Mouse (Mus musculus) liver, embryonic 13.5 days (tissue): ENCODE data around the gene Cdkl5. TPM values are rescaled to one million over a fixed set of nuclear protein-coding genes. Genes with fewer than 3 reads are reported as not detected.

ENCODE experiments used
- ATAC-seq: fragments of 200-750 bp; cut with Nextera tagmentation; 2 replicates; pipeline ENCODE4 v1.8.0; 2017; ENCODE audit warnings: low read depth, mild to moderate bottlenecking, moderate number of reproducible peaks, moderate library complexity
- DNase-seq: peaks from one replicate; pipeline ENCODE4 v3.0.0; 2022
- H3K27ac ChIP-seq: fragments of 300-500 bp; sonication (generic); 2 replicates; pipeline ENCODE4 v1.5.1; 2015; ENCODE audit warnings: moderate library complexity, mild to moderate bottlenecking, inconsistent platforms
- H3K27me3 ChIP-seq: fragments of 300-500 bp; sonication (generic); 2 replicates; pipeline ENCODE4 v1.6.1; 2015; ENCODE audit warnings: mild to moderate bottlenecking, inconsistent platforms
- H3K36me3 ChIP-seq: fragments of 300-500 bp; sonication (generic); 2 replicates; pipeline ENCODE4 v1.6.1; 2015; ENCODE audit warnings: mild to moderate bottlenecking, inconsistent platforms
- H3K4me1 ChIP-seq: fragments of 300-500 bp; sonication (generic); replicated peaks from 2 replicates; pipeline ENCODE4 v1.6.1; 2015; ENCODE audit warnings: inconsistent platforms
- H3K4me2 ChIP-seq: fragments of 300-500 bp; sonication (generic); 2 replicates; pipeline ENCODE4 v1.6.1; 2015; ENCODE audit warnings: inconsistent platforms, mild to moderate bottlenecking, moderate library complexity
- H3K4me3 ChIP-seq: fragments of 300-500 bp; sonication (generic); replicated peaks from 2 replicates; pipeline ENCODE4 v1.5.1; 2015; ENCODE audit warnings: mild to moderate bottlenecking, inconsistent platforms
- H3K9ac ChIP-seq: fragments of 300-500 bp; sonication (generic); 2 replicates; pipeline ENCODE4 v1.6.1; 2015; ENCODE audit warnings: mild to moderate bottlenecking, inconsistent platforms
- H3K9me3 ChIP-seq: fragments of 300-500 bp; sonication (generic); replicated peaks from 2 replicates; pipeline ENCODE4 v1.6.1; 2016; ENCODE audit warnings: inconsistent platforms
- WGBS: fragments of 180-500 bp; shearing (Covaris S2); methylation state at CpG from one replicate; pipeline ENCODE4 v1.1.7; 2015; ENCODE audit not compliant: insufficient replicate concordance; 5-methylcytosine and 5-hydroxymethylcytosine counted together
- polyA plus RNA-seq: library from polyadenylated mRNA; unstranded; fragments of >200 nt; fragmentation: Nextera tagmentation; extraction: Ambion mirVana; gene quantifications from 2 replicates; pipeline ENCODE4 v1.2.1, GENCODE M21; 2015

The Cdkl5 gene
- 0.23 and 0.32 TPM in 2 replicates for polyA plus RNA-seq

DNA sequence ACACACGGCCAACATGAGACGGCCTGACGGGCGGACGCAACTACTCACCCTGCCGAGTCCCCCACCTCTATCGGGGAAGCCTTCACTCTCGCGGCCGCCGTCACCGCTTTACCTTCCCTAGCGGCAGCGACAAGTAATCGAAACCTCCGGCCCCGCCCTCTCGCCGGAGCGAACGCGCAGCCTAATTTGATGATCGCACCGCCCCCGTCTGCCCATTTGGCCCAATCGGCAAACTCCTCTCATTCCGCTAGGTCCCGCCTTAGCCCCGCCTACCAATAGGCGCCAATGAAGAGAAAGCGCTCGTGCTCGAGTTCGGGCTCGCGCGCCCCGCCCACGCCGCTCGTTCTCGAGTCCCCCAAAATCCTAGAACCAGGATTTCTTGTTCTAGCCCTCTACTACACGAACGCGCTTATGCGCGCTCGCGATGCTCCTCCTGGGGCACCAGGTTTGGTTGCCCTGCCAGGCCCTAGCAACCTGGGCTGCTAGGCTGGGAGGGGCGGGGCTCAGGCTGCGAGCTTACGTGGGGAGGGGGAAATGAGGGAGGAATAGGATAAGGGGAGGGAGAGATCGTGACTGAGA lies at the start of gene Cdkl5:
Gene Cdkl5, minus strand, starts transcription at position 162 of the 579 bp plus-strand sequence.
- Histone ChIP-seq H3K27me3 (no peaks in the 10 kb centered on the region; the same call in 1 of the 2 replicates), H3K36me3 (no peaks in the 10 kb centered on the region), H3K9me3 (no peaks in the 10 kb centered on the region), H3K4me3 (peak within 1 kb of the TSS; percentile 67), H3K9ac (peak within 1 kb of the TSS; percentile 71), H3K27ac (no peak within 1 kb of the TSS; the same call in 1 of the 2 replicates), H3K4me2 (peak within 1 kb of the TSS; percentile 79), H3K4me1 (no peaks in the 10 kb centered on the region)
- WGBS: 18% methylated on average over 53 of the region's 53 CpGs
- ATAC-seq (peak; percentile 96), DNase-seq (peak; percentile 92)

DNA sequence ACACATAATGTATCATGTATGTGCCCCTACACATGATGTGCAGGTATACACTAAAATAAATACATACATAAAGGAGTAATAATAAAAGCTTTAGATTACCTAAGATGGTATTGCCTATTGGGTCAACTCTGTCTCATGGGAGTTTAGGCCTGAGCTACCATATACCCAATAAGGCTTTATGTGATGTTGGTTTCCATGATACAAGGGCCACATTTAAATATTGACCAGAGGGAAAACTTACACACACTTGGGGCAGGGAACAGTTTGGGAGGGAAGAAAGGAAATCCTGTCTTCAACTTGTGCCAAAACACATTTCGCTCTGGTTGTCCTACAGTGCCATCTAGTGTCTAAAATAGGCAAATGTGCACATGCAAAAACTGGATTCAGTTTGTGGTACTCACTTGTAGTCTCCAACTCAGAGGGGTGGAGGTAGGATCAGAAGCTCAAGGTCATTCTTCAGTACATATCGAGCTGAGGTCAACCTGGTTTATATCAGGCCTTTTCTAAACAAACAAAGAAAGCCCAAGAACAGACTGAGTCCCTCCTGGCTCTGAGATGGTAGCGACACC lies 38.8 kb upstream of the Cdkl5 start:
- Histone ChIP-seq H3K4me1 (no peaks in the 10 kb centered on the region), H3K27ac (no peak overlapping the region), H3K36me3 (no peaks in the 10 kb centered on the region), H3K4me2 (no peak overlapping the region), H3K9ac (no peak overlapping the region), H3K4me3 (no peak overlapping the region), H3K27me3 (no peaks in the 10 kb centered on the region), H3K9me3 (no peaks in the 10 kb centered on the region)
- 26% methylated on average over 3 of the region's 3 CpGs for WGBS
- no peak for ATAC-seq
- no peak for DNase-seq

DNA sequence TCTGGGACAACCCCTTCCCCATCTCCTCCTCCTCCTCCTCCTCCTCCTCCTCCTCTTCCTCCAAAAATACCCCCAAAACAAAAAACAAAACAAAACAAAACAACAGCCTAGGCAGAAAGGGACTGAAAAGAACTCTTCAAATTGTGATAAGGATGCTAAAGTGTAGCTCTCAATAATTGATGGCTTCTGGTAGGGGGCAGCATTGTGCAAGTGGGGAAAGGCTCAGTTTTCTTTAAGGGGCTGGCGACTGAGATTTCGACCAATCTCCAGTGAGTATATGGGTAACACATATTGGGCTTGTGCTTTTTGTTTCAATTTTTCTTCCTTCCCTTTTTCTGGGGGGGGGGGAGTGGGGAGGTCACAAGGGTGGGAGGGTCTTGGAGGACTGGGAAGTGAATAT lies 37.9 kb upstream of the Cdkl5 start:
- Histone ChIP-seq H3K9me3 (no peaks in the 10 kb centered on the region), H3K4me2 (no peak overlapping the region), H3K4me1 (no peaks in the 10 kb centered on the region), H3K27ac (no peak overlapping the region), H3K4me3 (no peak overlapping the region), H3K9ac (no peak overlapping the region), H3K36me3 (no peaks in the 10 kb centered on the region), H3K27me3 (no peaks in the 10 kb centered on the region)
- no peak for DNase-seq
- ATAC-seq: no peak
- WGBS: 36% methylated on average over 2 of the region's 2 CpGs

DNA sequence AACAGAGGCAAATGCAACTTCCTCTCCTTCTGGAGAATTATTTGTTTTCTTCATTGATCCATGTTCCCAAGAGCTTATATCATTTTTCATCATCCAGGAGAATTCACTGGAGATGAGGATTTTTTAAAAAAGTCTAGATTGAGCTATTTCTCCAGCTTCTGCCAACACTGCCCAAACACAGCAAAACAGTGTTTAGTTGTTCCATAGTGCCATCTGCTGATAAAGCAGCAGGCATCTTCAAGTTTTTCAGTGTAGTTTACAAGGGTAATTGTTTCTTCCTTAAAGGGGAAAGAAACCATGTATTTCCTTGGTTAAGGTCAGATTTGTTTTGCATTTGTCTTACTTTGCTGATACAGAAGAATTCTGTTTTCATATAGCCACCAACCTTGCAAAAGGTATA lies 35.7 kb upstream of the Cdkl5 start:
- DNase-seq: no peak
- no peak for ATAC-seq
- no peaks in the 10 kb centered on the region for H3K36me3 ChIP-seq

DNA sequence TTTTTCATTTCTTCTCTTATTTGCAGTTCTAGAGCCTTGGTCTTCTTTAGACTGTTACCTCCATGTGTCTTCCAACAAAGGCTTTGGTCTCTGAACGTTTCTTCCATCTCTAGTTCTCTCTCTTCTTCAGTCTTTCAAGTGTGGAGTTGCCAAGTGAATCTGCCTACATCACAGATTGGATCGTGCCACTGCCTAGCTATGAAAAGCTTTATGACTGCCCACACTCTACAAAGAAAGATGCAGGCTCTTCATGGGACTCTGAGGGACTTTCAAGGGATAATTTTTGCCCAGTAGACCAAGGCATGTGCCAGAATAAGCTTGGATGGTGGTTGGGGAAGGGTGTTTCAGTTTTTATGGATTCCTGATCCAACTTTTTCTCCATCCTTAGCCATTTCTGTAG lies 30.0 kb upstream of the Cdkl5 start:
- WGBS: 36% methylated on average over 2 of the region's 2 CpGs
- no peak for ATAC-seq
- Histone ChIP-seq H3K9ac (no peak overlapping the region), H3K4me3 (no peak overlapping the region), H3K4me2 (no peak overlapping the region), H3K36me3 (no peaks in the 10 kb centered on the region), H3K9me3 (no peaks in the 10 kb centered on the region), H3K27me3 (no peaks in the 10 kb centered on the region), H3K27ac (no peak overlapping the region), H3K4me1 (no peaks in the 10 kb centered on the region)
- no peak for DNase-seq

More for the DNA sequence above, 35.7 kb upstream of the Cdkl5 start:
- Histone ChIP-seq H3K4me2 (no peak overlapping the region), H3K4me3 (no peak overlapping the region), H3K9ac (no peak overlapping the region), H3K27ac (no peak overlapping the region), H3K27me3 (no peaks in the 10 kb centered on the region), H3K4me1 (no peaks in the 10 kb centered on the region), H3K9me3 (no peaks in the 10 kb centered on the region)

DNA sequence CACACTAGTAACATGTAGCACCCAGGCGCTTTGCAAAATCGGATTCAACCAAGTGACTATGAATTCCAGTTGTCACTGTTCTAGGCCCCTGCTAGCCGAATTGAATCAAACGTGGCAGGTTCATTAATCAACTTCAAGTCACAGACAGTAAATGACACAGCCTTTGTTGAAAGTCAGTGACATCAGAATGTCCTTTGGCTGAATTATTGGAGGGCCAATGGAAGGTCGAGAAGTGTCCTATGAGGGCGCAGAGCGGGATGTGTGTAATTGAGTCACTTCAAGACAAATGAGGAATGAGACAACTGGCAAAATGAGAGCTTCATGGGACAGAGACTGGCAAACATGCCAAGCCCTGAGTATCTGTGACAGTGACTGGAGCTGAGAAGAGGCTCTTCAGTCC lies 27.0 kb upstream of the Cdkl5 start:
- no peak overlapping the region for H3K27ac ChIP-seq
- no peaks in the 10 kb centered on the region for H3K36me3 ChIP-seq
- H3K9me3 ChIP-seq: no peaks in the 10 kb centered on the region
- no peak for DNase-seq
- H3K4me3 ChIP-seq: no peak overlapping the region
- H3K9ac ChIP-seq: no peak overlapping the region
- 73% methylated on average over 7 of the region's 7 CpGs for WGBS
- ATAC-seq: no peak
- H3K4me2 ChIP-seq: no peak overlapping the region
- no peaks in the 10 kb centered on the region for H3K4me1 ChIP-seq
- no peaks in the 10 kb centered on the region for H3K27me3 ChIP-seq

DNA sequence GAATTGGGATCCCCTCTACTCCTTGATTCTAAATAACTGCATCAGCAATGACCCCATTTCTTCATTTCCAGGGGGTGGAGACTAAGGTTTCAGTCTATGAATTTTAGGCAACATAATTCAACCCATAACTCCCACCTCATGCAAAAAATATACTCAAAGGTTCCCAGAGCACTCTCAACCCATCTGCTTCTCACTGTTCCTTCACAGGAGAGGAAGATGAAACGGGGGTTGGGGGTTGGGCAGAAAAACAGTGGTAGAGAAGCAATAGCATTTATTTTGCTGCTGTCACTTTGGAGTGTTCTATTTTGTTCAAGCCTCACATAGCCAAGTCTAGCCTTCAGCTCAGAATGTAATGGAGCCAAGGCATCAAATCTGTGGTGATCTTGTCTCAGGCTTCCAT lies 23.7 kb upstream of the Cdkl5 start:
- Histone ChIP-seq H3K36me3 (no peaks in the 10 kb centered on the region), H3K9me3 (no peaks in the 10 kb centered on the region), H3K27me3 (no peaks in the 10 kb centered on the region), H3K4me1 (no peaks in the 10 kb centered on the region), H3K4me2 (no peak overlapping the region), H3K9ac (no peak overlapping the region), H3K4me3 (no peak overlapping the region), H3K27ac (no peak overlapping the region)
- WGBS: 27% methylated on average over 1 of the region's 1 CpGs
- DNase-seq: no peak
- ATAC-seq: no peak

DNA sequence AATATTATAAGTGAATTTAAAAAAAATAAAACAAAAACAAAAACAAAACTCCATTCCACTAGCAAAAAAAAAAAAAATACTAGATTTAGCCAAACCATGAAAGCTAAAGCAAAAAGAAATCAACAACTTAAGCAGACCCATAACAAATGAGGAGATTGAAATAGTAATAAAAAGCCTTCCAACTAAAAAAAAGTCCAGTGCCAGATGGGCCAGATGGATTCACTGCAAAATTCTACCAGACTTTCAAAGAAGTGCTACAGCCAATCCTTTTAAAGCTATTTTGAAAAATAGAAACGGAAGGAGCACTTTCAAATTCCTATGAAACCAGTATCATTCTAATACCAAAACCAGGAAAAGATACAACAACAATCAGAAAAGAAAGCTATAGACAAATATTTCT lies 11.8 kb upstream of the Cdkl5 start:
- Histone ChIP-seq H3K27me3 (no peaks in the 10 kb centered on the region), H3K27ac (no peak overlapping the region), H3K9me3 (no peaks in the 10 kb centered on the region), H3K4me3 (no peak overlapping the region), H3K36me3 (no peaks in the 10 kb centered on the region), H3K4me2 (no peak overlapping the region), H3K9ac (no peak overlapping the region), H3K4me1 (no peaks in the 10 kb centered on the region)
- 69% methylated on average over 1 of the region's 1 CpGs for WGBS
- ATAC-seq (no peak), DNase-seq (no peak)

DNA sequence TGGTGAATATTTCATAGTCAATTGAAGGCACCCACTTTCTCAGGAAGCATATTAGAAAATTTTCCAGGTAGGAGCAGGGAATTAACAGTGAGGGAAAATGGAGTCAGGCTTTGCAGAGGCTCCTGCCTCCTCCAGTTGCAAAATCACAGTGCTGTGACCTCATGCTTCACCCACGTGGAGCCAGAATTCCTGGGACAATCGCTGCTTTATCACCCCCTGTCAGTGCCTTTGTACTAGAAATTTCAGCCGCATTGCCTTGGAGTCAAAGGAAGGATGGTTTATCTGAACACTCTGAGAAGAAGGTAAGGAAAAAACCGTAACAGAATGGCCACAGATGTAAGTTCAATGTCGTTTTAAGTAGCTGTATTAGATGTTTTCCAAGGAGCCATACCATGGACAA lies 1.5 kb upstream of the Cdkl5 start:
- DNase-seq: no peak
- WGBS: 20% methylated on average over 5 of the region's 5 CpGs
- Histone ChIP-seq H3K27me3 (no peaks in the 10 kb centered on the region; the same call in 1 of the 2 replicates), H3K9me3 (no peaks in the 10 kb centered on the region), H3K9ac (no peak overlapping the region), H3K27ac (no peak overlapping the region), H3K4me2 (no peak overlapping the region), H3K4me1 (no peaks in the 10 kb centered on the region), H3K4me3 (no peak overlapping the region), H3K36me3 (no peaks in the 10 kb centered on the region)
- ATAC-seq: no peak

DNA sequence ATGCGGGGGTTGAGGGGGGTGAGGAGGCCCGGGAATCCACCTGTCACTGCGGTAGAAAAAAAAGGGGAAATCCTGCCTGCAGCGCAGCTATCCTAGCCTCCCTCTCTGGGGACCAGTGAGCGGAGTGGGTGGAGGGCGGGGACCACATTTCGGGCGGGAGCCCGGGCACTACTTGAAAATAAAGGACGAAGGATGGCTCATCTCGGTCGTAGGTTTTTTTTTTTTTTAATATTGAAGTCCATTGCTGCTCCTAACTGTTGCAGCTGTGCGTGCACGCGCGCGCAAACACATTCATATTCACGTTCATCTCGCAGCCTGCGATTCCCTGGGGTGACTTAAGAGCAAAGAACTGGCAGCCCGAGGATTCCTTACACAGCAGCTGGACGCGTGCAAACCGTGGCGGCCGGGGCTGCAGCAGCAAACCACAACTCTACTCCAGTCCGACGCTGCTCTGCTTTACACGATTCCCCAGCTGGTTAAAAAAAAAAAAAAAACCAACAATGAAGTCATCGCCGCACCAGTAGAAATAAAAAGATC lies 695 bp upstream of the Cdkl5 start:
- H3K27me3 ChIP-seq: no peaks in the 10 kb centered on the region; the same call in 1 of the 2 replicates
- WGBS: 14% methylated on average over 31 of the region's 31 CpGs
- peak overlapping the region; percentile 79 for H3K4me2 ChIP-seq
- H3K27ac ChIP-seq: no peak overlapping the region; the same call in 1 of the 2 replicates
- no peaks in the 10 kb centered on the region for H3K4me1 ChIP-seq
- DNase-seq (peak; percentile 18), ATAC-seq (peak; percentile 60)
- peak overlapping the region; percentile 58 for H3K9ac ChIP-seq
- H3K36me3 ChIP-seq: no peaks in the 10 kb centered on the region
- H3K4me3 ChIP-seq: peak overlapping the region; percentile 67
- H3K9me3 ChIP-seq: no peaks in the 10 kb centered on the region

DNA sequence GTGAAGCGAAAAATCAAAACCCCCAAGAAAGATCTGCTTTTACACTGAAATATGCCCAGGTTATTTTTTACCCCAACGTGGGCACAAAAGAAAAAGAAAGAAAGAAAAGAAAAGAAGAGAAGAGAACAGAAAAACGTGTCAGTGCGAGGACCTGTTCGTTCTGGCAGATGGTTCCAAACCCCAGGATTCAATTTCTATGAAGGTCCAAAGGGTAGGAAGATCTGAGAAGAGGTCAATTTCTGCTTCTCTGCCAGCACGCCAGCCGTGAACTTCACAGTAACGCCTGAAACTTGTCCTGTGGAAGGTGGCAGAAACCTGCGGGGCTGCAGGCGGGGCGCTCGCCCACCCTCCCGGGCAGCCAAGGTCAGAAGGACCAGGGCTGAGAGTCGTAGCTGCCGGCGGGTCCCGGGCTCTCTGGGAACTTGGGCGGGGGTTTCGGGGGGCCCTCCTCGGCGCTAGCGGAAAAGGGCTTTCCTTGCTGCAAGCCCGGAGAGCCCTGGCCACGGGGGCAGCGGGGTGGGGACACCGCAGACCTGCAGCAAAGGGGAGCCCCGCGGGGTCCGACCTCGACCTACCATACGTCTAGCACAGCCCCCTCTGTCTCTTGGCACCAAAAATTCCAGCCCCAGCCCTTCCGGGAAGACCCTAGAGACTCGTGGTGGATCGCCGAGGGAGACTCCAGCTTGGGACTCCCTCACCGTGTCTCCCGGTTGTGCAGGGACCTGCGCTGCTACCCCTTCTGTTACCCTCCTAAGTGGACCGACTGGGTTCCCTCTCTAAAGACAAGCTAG lies 560 bp downstream of the Cdkl5 start:
- Histone ChIP-seq H3K4me3 (peak overlapping the region; percentile 67), H3K4me2 (peak overlapping the region; percentile 79), H3K36me3 (no peaks in the 10 kb centered on the region), H3K4me1 (no peaks in the 10 kb centered on the region), H3K9me3 (no peaks in the 10 kb centered on the region), H3K27ac (no peak overlapping the region), H3K9ac (peak overlapping the region; percentile 71), H3K27me3 (no peaks in the 10 kb centered on the region; the same call in 1 of the 2 replicates)
- WGBS: 15% methylated on average over 36 of the region's 39 CpGs
- ATAC-seq: no peak; the same call in 1 of the 2 replicates
- DNase-seq: no peak
